9 mouse cellular contexts compared by ENCODE assay signal in genomic region chr13:34248941-34249920, GRCm38 (mm10).
A peak's percentile ranks its signal among the peaks of the same experiment; 100 is the strongest.
DNase-seq lines count a peak whose midpoint lies in the region; ATAC-seq lines count a peak whose summit lies in the region.
"Had no signal": no experiment of that assay in that cellular context is flagged by ENCODE, and none has a peak within 500 bp of the region (broad histone marks: within the 10 kb centered on the region; RNA-seq: fewer than 3 reads in every experiment).

No protein-coding gene starts in this region.

- no peak overlapping the region for H3K9ac ChIP-seq in hindbrain, embryonic 15.5 days
- H3K9ac ChIP-seq in neural tube, embryonic 14.5 days (replicated peaks; ENCODE audit: low read depth, low read length) = peak overlapping the region; percentile 35; the same call in 1 of the 2 replicates
- H3K9ac ChIP-seq: liver, embryonic 15.5 days had no signal

- no peak overlapping the region for H3K4me3 ChIP-seq in hindbrain, embryonic 15.5 days
- H3K4me3 ChIP-seq in neural tube, embryonic 14.5 days (ENCODE audit: low read depth, low read length) = no peak overlapping the region
- H3K4me3 ChIP-seq: liver, embryonic 15.5 days had no signal

- H3K4me1 ChIP-seq in hindbrain, embryonic 15.5 days (replicated peaks) = peaks cover 29% of the 10 kb centered on the region
- peaks cover 22% of the 10 kb centered on the region for H3K4me1 ChIP-seq in neural tube, embryonic 14.5 days (ENCODE audit: control insufficient read depth, insufficient read depth, low read length)

- peak; percentile 22; the same call in 1 of the 2 replicates for ATAC-seq in frontal cortex, adult (ENCODE audit: low TSS enrichment)
- ATAC-seq in hindbrain, embryonic 15.5 days (ENCODE audit: low FRiP score, low read depth) = peak; percentile 91
- ATAC-seq in neural tube, embryonic 14.5 days (ENCODE audit: low read depth) = peak; percentile 93
- no peak for ATAC-seq in erythroid progenitor cell, adult 5-6 weeks (replicated peaks; ENCODE audit: low FRiP score, poor library complexity, severe bottlenecking)

- H3K27me3 ChIP-seq in hindbrain, embryonic 15.5 days = no peaks in the 10 kb centered on the region
- no peaks in the 10 kb centered on the region for H3K27me3 ChIP-seq in neural tube, embryonic 14.5 days (ENCODE audit: control insufficient read depth, insufficient read depth, low read length)
- H3K27me3 ChIP-seq: liver, embryonic 15.5 days had no signal

- peak overlapping the region; percentile 7; the same call in 1 of the 2 replicates for H3K4me2 ChIP-seq in hindbrain, embryonic 15.5 days
- H3K4me2 ChIP-seq in neural tube, embryonic 14.5 days (ENCODE audit: low read depth, low read length) = no peak overlapping the region
- H3K4me2 ChIP-seq: liver, embryonic 15.5 days had no signal

- no peaks in the 10 kb centered on the region for H3K9me3 ChIP-seq in hindbrain, embryonic 15.5 days
- H3K9me3 ChIP-seq in neural tube, embryonic 14.5 days (ENCODE audit: control insufficient read depth, low read length) = no peaks in the 10 kb centered on the region
- H3K9me3 ChIP-seq: liver, embryonic 15.5 days had no signal

- DNase-seq in frontal cortex, postnatal 36 days (ENCODE audit: low spot score in 2 of 2) = no peak
- DNase-seq in right cerebral cortex, postnatal 4 days = peak; percentile 13
- no peak for DNase-seq in right cerebral cortex, postnatal 25 days
- DNase-seq in frontal cortex, postnatal 25 days (ENCODE audit: low spot score in 2 of 2) = no peak

- peak overlapping the region; percentile 83 for H3K27ac ChIP-seq in hindbrain, embryonic 15.5 days (replicated peaks)
- peak overlapping the region; percentile 66 for H3K27ac ChIP-seq in neural tube, embryonic 14.5 days (ENCODE audit: low read depth, low read length)
- H3K27ac ChIP-seq: liver, embryonic 15.5 days had no signal

- no peaks in the 10 kb centered on the region for H3K36me3 ChIP-seq in hindbrain, embryonic 15.5 days
- H3K36me3 ChIP-seq in neural tube, embryonic 14.5 days (ENCODE audit: control insufficient read depth, insufficient read depth, low read length) = no peaks in the 10 kb centered on the region

- WGBS in hindbrain, embryonic 15.5 days = 14% methylated on average over 15 of the region's 15 CpGs
- 8% methylated on average over 15 of the region's 15 CpGs for WGBS in neural tube, embryonic 14.5 days
